Mouse (Mus musculus): ENCODE data around the gene Lrrc47. TPM values are rescaled to one million over a fixed set of nuclear protein-coding genes. Genes with fewer than 3 reads are reported as not detected.
A peak's percentile ranks its signal among the peaks of the same experiment; 100 is the strongest.

The Lrrc47 gene
- not detected in 2 replicates for polyA plus RNA-seq (2012; ENCODE audit: insufficient read depth, insufficient read length, low replicate concordance, missing spikeins)

- WGBS, result 1% methylated on average over 59 of the region's 59 CpGs
These were observed at the start of gene Lrrc47 for GRCm38 (mm10) chr4:154011646-154012089. Gene Lrrc47 (plus strand): TSS chr4:154011731.

GRCm38 (mm10) chr4:153962631-153963030, 48.9 kb upstream of the Lrrc47 start:
- no peak for TF ChIP-seq CTCF (IDR thresholded peaks at IDR 0.05; ENCODE audit: insufficient read depth, low read depth, low read length)
- no peak for TF ChIP-seq POLR2A (IDR thresholded peaks at IDR 0.05; ENCODE audit: insufficient read depth, low read depth, low read length)
- no peak overlapping the region for H3K27ac ChIP-seq (ENCODE audit: insufficient read depth, low read depth, low read length)
- whole genome bisulfite sequencing, result 84% methylated on average over 7 of the region's 7 CpGs

More at GRCm38 (mm10) chr4:154011646-154012089, at the start of gene Lrrc47:
- H3K4me3 ChIP-seq (ENCODE audit: insufficient read depth, low read depth, low read length), result peak within 1 kb of the TSS; percentile 77
- TF ChIP-seq CTCF (IDR thresholded peaks at IDR 0.05; ENCODE audit: insufficient read depth, low read depth, low read length), result no peak
- peak; percentile 70 for TF ChIP-seq POLR2A (IDR thresholded peaks at IDR 0.05; ENCODE audit: insufficient read depth, low read depth, low read length)
- H3K27ac ChIP-seq (ENCODE audit: insufficient read depth, low read depth, low read length), result 0 out of 2 replicates have a peak within 1 kb of the TSS, but pooled peaks have one; percentile 47
- peaks cover 32% of the 10 kb centered on the region for H3K4me1 ChIP-seq (ENCODE audit: control insufficient read depth, insufficient read depth, low read length)

GRCm38 (mm10) chr4:153966651-153967050, 44.9 kb upstream of the Lrrc47 start:
- no peak overlapping the region for H3K4me3 ChIP-seq (ENCODE audit: insufficient read depth, low read depth, low read length)
- TF ChIP-seq POLR2A (IDR thresholded peaks at IDR 0.05; ENCODE audit: insufficient read depth, low read depth, low read length), result no peak
- no peak for TF ChIP-seq CTCF (IDR thresholded peaks at IDR 0.05; ENCODE audit: insufficient read depth, low read depth, low read length)
- 81% methylated on average over 5 of the region's 5 CpGs for WGBS
- no peaks in the 10 kb centered on the region for H3K4me1 ChIP-seq (ENCODE audit: control insufficient read depth, insufficient read depth, low read length)
- H3K27ac ChIP-seq (ENCODE audit: insufficient read depth, low read depth, low read length), result no peak overlapping the region

More at GRCm38 (mm10) chr4:153962631-153963030, 48.9 kb upstream of the Lrrc47 start:
- peaks cover 3% of the 10 kb centered on the region; the same call in 1 of the 2 replicates for H3K4me1 ChIP-seq (ENCODE audit: control insufficient read depth, insufficient read depth, low read length)
- H3K4me3 ChIP-seq (ENCODE audit: insufficient read depth, low read depth, low read length), result no peak overlapping the region

GRCm38 (mm10) chr4:153967556-153967955, 44.0 kb upstream of the Lrrc47 start:
- 73% methylated on average over 2 of the region's 2 CpGs for WGBS
- H3K4me3 ChIP-seq (ENCODE audit: insufficient read depth, low read depth, low read length), result no peak overlapping the region
- TF ChIP-seq POLR2A (IDR thresholded peaks at IDR 0.05; ENCODE audit: insufficient read depth, low read depth, low read length) (no peak), CTCF (IDR thresholded peaks at IDR 0.05; ENCODE audit: insufficient read depth, low read depth, low read length) (no peak)
- no peak overlapping the region for H3K27ac ChIP-seq (ENCODE audit: insufficient read depth, low read depth, low read length)
- no peaks in the 10 kb centered on the region for H3K4me1 ChIP-seq (ENCODE audit: control insufficient read depth, insufficient read depth, low read length)

GRCm38 (mm10) chr4:153968063-153968462, 43.5 kb upstream of the Lrrc47 start:
- 84% methylated on average over 2 of the region's 2 CpGs for WGBS
- Histone ChIP-seq H3K4me3 (ENCODE audit: insufficient read depth, low read depth, low read length) (no peak overlapping the region), H3K4me1 (ENCODE audit: control insufficient read depth, insufficient read depth, low read length) (no peaks in the 10 kb centered on the region), H3K27ac (ENCODE audit: insufficient read depth, low read depth, low read length) (no peak overlapping the region)
- TF ChIP-seq CTCF (IDR thresholded peaks at IDR 0.05; ENCODE audit: insufficient read depth, low read depth, low read length), result no peak
- TF ChIP-seq POLR2A (IDR thresholded peaks at IDR 0.05; ENCODE audit: insufficient read depth, low read depth, low read length), result no peak

GRCm38 (mm10) chr4:153974431-153975291, 36.9 kb upstream of the Lrrc47 start, which contains the start of the genes Dffb and Cep104:
Gene Dffb (minus strand): TSS chr4:153975126.
Gene Cep104 (plus strand): TSS chr4:153975194.
- TF ChIP-seq CTCF (IDR thresholded peaks at IDR 0.05; ENCODE audit: insufficient read depth, low read depth, low read length) (no peak), POLR2A (IDR thresholded peaks at IDR 0.05; ENCODE audit: insufficient read depth, low read depth, low read length) (peak; percentile 57)
- peak within 1 kb of the TSS; percentile 43 for H3K27ac ChIP-seq (ENCODE audit: insufficient read depth, low read depth, low read length)
- H3K4me1 ChIP-seq (ENCODE audit: control insufficient read depth, insufficient read depth, low read length), result peaks cover 18% of the 10 kb centered on the region
- H3K4me3 ChIP-seq (ENCODE audit: insufficient read depth, low read depth, low read length), result peak within 1 kb of the TSS; percentile 69
- under 1% methylated on average over 68 of the region's 68 CpGs for WGBS

- peak overlapping the region; percentile 69 for H3K4me3 ChIP-seq (ENCODE audit: insufficient read depth, low read depth, low read length)
- H3K4me1 ChIP-seq (ENCODE audit: control insufficient read depth, insufficient read depth, low read length), result peaks cover 22% of the 10 kb centered on the region
- TF ChIP-seq CTCF (IDR thresholded peaks at IDR 0.05; ENCODE audit: insufficient read depth, low read depth, low read length) (no peak), POLR2A (IDR thresholded peaks at IDR 0.05; ENCODE audit: insufficient read depth, low read depth, low read length) (no peak; the same call in 1 of the 2 replicates)
- WGBS, result under 1% methylated on average over 33 of the region's 33 CpGs
- H3K27ac ChIP-seq (ENCODE audit: insufficient read depth, low read depth, low read length), result peak overlapping the region; percentile 22; the same call in 1 of the 2 replicates
These were observed 36.3 kb upstream of the Lrrc47 start for GRCm38 (mm10) chr4:153975292-153975662.

- no peak overlapping the region for H3K27ac ChIP-seq (ENCODE audit: insufficient read depth, low read depth, low read length)
- peak overlapping the region; percentile 44 for H3K4me3 ChIP-seq (ENCODE audit: insufficient read depth, low read depth, low read length)
- H3K4me1 ChIP-seq (ENCODE audit: control insufficient read depth, insufficient read depth, low read length), result peaks cover 27% of the 10 kb centered on the region
- TF ChIP-seq POLR2A (IDR thresholded peaks at IDR 0.05; ENCODE audit: insufficient read depth, low read depth, low read length) (no peak), CTCF (IDR thresholded peaks at IDR 0.05; ENCODE audit: insufficient read depth, low read depth, low read length) (no peak)
- 22% methylated on average over 6 of the region's 6 CpGs for WGBS
These were observed 35.8 kb upstream of the Lrrc47 start for GRCm38 (mm10) chr4:153975768-153976167.

GRCm38 (mm10) chr4:153979243-153979642, 32.3 kb upstream of the Lrrc47 start:
- no peak for TF ChIP-seq POLR2A (IDR thresholded peaks at IDR 0.05; ENCODE audit: insufficient read depth, low read depth, low read length)
- no peak for TF ChIP-seq CTCF (IDR thresholded peaks at IDR 0.05; ENCODE audit: insufficient read depth, low read depth, low read length)
- peaks cover 23% of the 10 kb centered on the region for H3K4me1 ChIP-seq (ENCODE audit: control insufficient read depth, insufficient read depth, low read length)
- no peak overlapping the region for H3K27ac ChIP-seq (ENCODE audit: insufficient read depth, low read depth, low read length)
- no peak overlapping the region for H3K4me3 ChIP-seq (ENCODE audit: insufficient read depth, low read depth, low read length)
- 88% methylated on average over 10 of the region's 10 CpGs for WGBS

Measured in olfactory bulb, adult 2 months (tissue).